Mouse (Mus musculus) liver, postnatal 0 days (tissue): ENCODE measurements around the gene Hsd17b3.

ENCODE experiments used
- CTCF ChIP-seq: sonication (generic); IDR thresholded peaks from 2 replicates; pipeline ENCODE4 v1.5.1; 2016; ENCODE audit warnings: antibody characterized with exemption, low read depth
- EP300 ChIP-seq: IDR thresholded peaks from 2 replicates; pipeline ENCODE4 v1.6.1; 2016; ENCODE audit warnings: antibody characterized with exemption, low read depth, mild to moderate bottlenecking

- TF ChIP-seq EP300, result no peak
- TF ChIP-seq CTCF, result no peak
These were observed 35.9 kb upstream of the Hsd17b3 start for GRCm38 (mm10) chr13:64124886-64125285.
